Mouse (Mus musculus) MEL (cell line): ENCODE measurements around the gene Ipo13. TPM values are rescaled to one million over a fixed set of nuclear protein-coding genes. Genes with fewer than 3 reads are reported as not detected.

Experiments
- DNase-seq: peaks from one replicate; pipeline ENCODE4 v3.0.0; 2011; ENCODE audit warnings: low read depth, low spot score
- H3K27ac ChIP-seq: 2 replicates; pipeline ENCODE4 v1.5.1; 2012; ENCODE audit warnings: low read depth, mild to moderate bottlenecking, control low read depth, low read length, moderate library complexity; ENCODE audit not compliant: control insufficient read depth
- H3K27me3 ChIP-seq, 2 experiments: fragments of 150-350 bp in 1 of 2; sonication (generic) in 1 of 2; 2 replicates each; pipeline ENCODE4 v1.6.1; 2012; ENCODE audit warnings: low read length in 2 of 2, mild to moderate bottlenecking in 2 of 2, improper control_type of control experiment in 1 of 2, moderate library complexity in 1 of 2; ENCODE audit not compliant: insufficient read depth in 2 of 2, control insufficient read depth in 1 of 2
- H3K36me3 ChIP-seq, 2 experiments: 2 replicates each; pipeline ENCODE4 v1.6.1; 2012 to 2014; ENCODE audit warnings: low read length in 2 of 2, improper control_type of control experiment in 1 of 2, inconsistent platforms in 1 of 2, mild to moderate bottlenecking in 1 of 2; ENCODE audit not compliant: insufficient read depth in 2 of 2, control insufficient read depth in 1 of 2
- H3K4me1 ChIP-seq, 2 experiments: fragments of 150-350 bp in 1 of 2; sonication (generic) in 1 of 2; 2 replicates each; pipeline ENCODE4 v1.6.1; 2012; ENCODE audit warnings: low read length in 2 of 2, improper control_type of control experiment in 1 of 2, mild to moderate bottlenecking in 1 of 2; ENCODE audit not compliant: insufficient read depth in 2 of 2, control insufficient read depth in 1 of 2
- H3K4me3 ChIP-seq, 2 experiments: fragments of 150-350 bp in 1 of 2; sonication (generic) in 1 of 2; 2 replicates each; pipeline ENCODE4 v1.5.1; 2012; ENCODE audit warnings: low read depth in 2 of 2, low read length in 2 of 2, mild to moderate bottlenecking in 2 of 2, moderate library complexity in 2 of 2, control low read depth in 1 of 2, improper control_type of control experiment in 1 of 2; ENCODE audit not compliant: control insufficient read depth in 1 of 2, insufficient read depth in 1 of 2
- H3K79me2 ChIP-seq: 2 replicates; pipeline ENCODE4 v1.6.1; 2012; ENCODE audit warnings: mild to moderate bottlenecking, low read length, moderate library complexity; ENCODE audit not compliant: control insufficient read depth, poor library complexity, insufficient read depth
- H3K9ac ChIP-seq: 2 replicates; pipeline ENCODE4 v1.6.1; 2012; ENCODE audit warnings: low read depth, mild to moderate bottlenecking, control low read depth, low read length, moderate library complexity; ENCODE audit not compliant: control insufficient read depth, poor library complexity, severe bottlenecking
- H3K9me3 ChIP-seq: fragments of 150-350 bp; sonication (generic); replicated peaks from 2 replicates; pipeline ENCODE4 v1.6.1; 2012; ENCODE audit warnings: mild to moderate bottlenecking, low read length, improper control_type of control experiment, moderate library complexity; ENCODE audit not compliant: insufficient read depth
- BHLHE40 ChIP-seq: IDR thresholded peaks from 2 replicates; pipeline ENCODE4 v1.6.1; 2012; ENCODE audit warnings: low read depth, mild to moderate bottlenecking, inconsistent platforms, low read length, improper control_type of control experiment, borderline replicate concordance
- CHD2 ChIP-seq: IDR thresholded peaks from 2 replicates; pipeline ENCODE4 v1.6.1; 2011; ENCODE audit warnings: low read length, improper control_type of control experiment
- CTCF ChIP-seq, 3 experiments: IDR thresholded peaks in 2 of 3; conservative IDR thresholded peaks in 1 of 3; 2 replicates each; pipeline ENCODE4 v1.5.1; 2011 to 2012; ENCODE audit warnings: low read length in 3 of 3, low read depth in 2 of 3, mild to moderate bottlenecking in 2 of 3, improper control_type of control experiment in 1 of 3, inconsistent platforms in 1 of 3, mixed read lengths in 1 of 3, moderate library complexity in 1 of 3; ENCODE audit not compliant: control insufficient read depth in 1 of 3, insufficient read depth in 1 of 3, poor library complexity in 1 of 3, severe bottlenecking in 1 of 3
- EP300 ChIP-seq, 2 experiments: IDR thresholded peaks; 2 replicates each; pipeline ENCODE4 v1.6.1; 2011; ENCODE audit warnings: improper control_type of control experiment in 2 of 2, low read length in 2 of 2, low read depth in 1 of 2, mild to moderate bottlenecking in 1 of 2
- HCFC1 ChIP-seq: IDR thresholded peaks from 2 replicates; pipeline ENCODE4 v1.6.1; 2012; ENCODE audit warnings: low read depth, mild to moderate bottlenecking, inconsistent platforms, low read length, improper control_type of control experiment, moderate library complexity
- JUND ChIP-seq: IDR thresholded peaks from 2 replicates; pipeline ENCODE4 v1.6.1; 2011; ENCODE audit warnings: low read depth, mild to moderate bottlenecking, improper control_type of control experiment, low read length
- KAT2A ChIP-seq: conservative IDR thresholded peaks from 2 replicates; pipeline ENCODE4 v1.6.1; 2012; ENCODE audit warnings: low read depth, low read length, improper control_type of control experiment, inconsistent platforms
- MAFK ChIP-seq: IDR thresholded peaks from 2 replicates; pipeline ENCODE4 v1.6.1; 2011; ENCODE audit warnings: low read depth, mild to moderate bottlenecking, low read length, improper control_type of control experiment, borderline replicate concordance
- MAX ChIP-seq: IDR thresholded peaks from 2 replicates; pipeline ENCODE4 v1.6.1; 2011; ENCODE audit warnings: low read length, improper control_type of control experiment
- MAZ ChIP-seq: IDR thresholded peaks from 2 replicates; pipeline ENCODE4 v1.6.1; 2012; ENCODE audit warnings: low read depth, mild to moderate bottlenecking, inconsistent platforms, low read length, improper control_type of control experiment
- MEF2A ChIP-seq: IDR thresholded peaks from 2 replicates; pipeline ENCODE4 v1.6.1; 2014; ENCODE audit warnings: low read depth, mild to moderate bottlenecking, inconsistent platforms, low read length, improper control_type of control experiment; ENCODE audit not compliant: poor library complexity, insufficient replicate concordance, severe bottlenecking; ENCODE audit errors: extremely low read depth
- MYB ChIP-seq: IDR thresholded peaks from 2 replicates; pipeline ENCODE4 v1.6.1; 2011; ENCODE audit warnings: mild to moderate bottlenecking, low read depth, low read length, improper control_type of control experiment
- MYC ChIP-seq: IDR thresholded peaks from 2 replicates; pipeline ENCODE4 v1.6.1; 2011; ENCODE audit warnings: low read depth, mild to moderate bottlenecking, low read length, improper control_type of control experiment, moderate library complexity
- NELFE ChIP-seq: IDR thresholded peaks from 2 replicates; pipeline ENCODE4 v1.6.1; 2011; ENCODE audit warnings: low read depth, low read length, improper control_type of control experiment
- RAD21 ChIP-seq: IDR thresholded peaks from 2 replicates; pipeline ENCODE4 v1.6.1; 2011; ENCODE audit warnings: mild to moderate bottlenecking, low read depth, low read length, improper control_type of control experiment
- RCOR1 ChIP-seq: IDR thresholded peaks from 2 replicates; pipeline ENCODE4 v1.6.1; 2012; ENCODE audit warnings: low read depth, mild to moderate bottlenecking, inconsistent platforms, low read length, improper control_type of control experiment
- UBTF ChIP-seq: IDR thresholded peaks from 2 replicates; pipeline ENCODE4 v1.6.1; 2012; ENCODE audit warnings: low read depth, mild to moderate bottlenecking, inconsistent platforms, low read length, improper control_type of control experiment, moderate library complexity, borderline replicate concordance; ENCODE audit not compliant: insufficient read depth
- USF2 ChIP-seq, 2 experiments: IDR thresholded peaks; 2 replicates each; pipeline ENCODE4 v1.6.1; 2011 to 2012; ENCODE audit warnings: improper control_type of control experiment in 2 of 2, low read length in 2 of 2, borderline replicate concordance in 1 of 2, inconsistent platforms in 1 of 2, low read depth in 1 of 2, mild to moderate bottlenecking in 1 of 2; ENCODE audit not compliant: insufficient read depth in 1 of 2
- ZC3H11A ChIP-seq: IDR thresholded peaks from 2 replicates; pipeline ENCODE4 v1.6.1; 2012; ENCODE audit warnings: low read depth, mild to moderate bottlenecking, inconsistent platforms, low read length, improper control_type of control experiment
- ZKSCAN1 ChIP-seq: IDR thresholded peaks from 2 replicates; pipeline ENCODE4 v1.6.1; 2012; ENCODE audit warnings: low read depth, mild to moderate bottlenecking, inconsistent platforms, low read length, improper control_type of control experiment, moderate library complexity
- ZNF384 ChIP-seq: IDR thresholded peaks from 2 replicates; pipeline ENCODE4 v1.6.1; 2012; ENCODE audit warnings: low read depth, mild to moderate bottlenecking, inconsistent platforms, low read length, improper control_type of control experiment
- polyA plus RNA-seq, 2 experiments: library from polyadenylated mRNA; stranded (reverse) in 1 of 2; unstranded in 1 of 2; fragments of >175 nt in 1 of 2; fragments of >200 nt in 1 of 2; gene quantifications; 2 replicates each; pipeline versions ENCODE4 v1.2.1 to v1.2.4; 2012; ENCODE audit warnings: low replicate concordance in 2 of 2, low read depth in 1 of 2; ENCODE audit not compliant: insufficient read length in 2 of 2, insufficient read depth in 1 of 2, missing spikeins in 1 of 2
- total RNA-seq: library from RNA; depleted of rRNA; stranded (reverse); fragments of 300-350 nt; gene quantifications from 2 replicates; pipeline ENCODE4 v1.2.3, GENCODE M21; 2012

Ipo13 gene
- total and polyA plus RNA-seq, 3 experiments: 39.5 to 88.0 TPM; not detected in 1

- TF ChIP-seq ZKSCAN1: no peak
- TF ChIP-seq HCFC1: no peak
- TF ChIP-seq CTCF (IDR thresholded peaks at IDR 0.05 in 2 of 3, conservative IDR thresholded peaks at IDR 0.05 in 1 of 3; ENCODE audit: control insufficient read depth in 1 of 3, insufficient read depth in 1 of 3, low read depth in 2 of 3, low read length in 3 of 3, poor library complexity in 1 of 3, severe bottlenecking in 1 of 3): no peak
- no peak for TF ChIP-seq MAFK
- no peak for TF ChIP-seq ZC3H11A
- no peak for TF ChIP-seq MEF2A
- TF ChIP-seq MAZ: no peak
- no peak for TF ChIP-seq MYC
- TF ChIP-seq RAD21: no peak
- TF ChIP-seq MAX: no peak
- Histone ChIP-seq H3K79me2 (no peaks in the 10 kb centered on the region), H3K27me3 (no peaks in the 10 kb centered on the region), H3K4me1 (no peaks in the 10 kb centered on the region), H3K4me3 (no peak overlapping the region), H3K9ac (no peak overlapping the region), H3K36me3 (no peaks in the 10 kb centered on the region; a peak in 1 of 4 replicates), H3K27ac (no peak overlapping the region), H3K9me3 (no peaks in the 10 kb centered on the region)
- DNase-seq: no peak
Observed at GRCm38 (mm10) chr4:117850871-117851270, 63.9 kb downstream of the Ipo13 start.

GRCm38 (mm10) chr4:117850176-117850575 is 64.6 kb downstream of the Ipo13 start:
- H3K27me3 ChIP-seq: no peaks in the 10 kb centered on the region
- no peak overlapping the region for H3K27ac ChIP-seq
- no peaks in the 10 kb centered on the region; a peak in 1 of 4 replicates for H3K36me3 ChIP-seq
- no peak for DNase-seq
- no peak overlapping the region for H3K4me3 ChIP-seq
- no peak overlapping the region for H3K9ac ChIP-seq
- TF ChIP-seq EP300 (IDR thresholded peaks at IDR 0.05; ENCODE audit: low read depth in 1 of 2, low read length in 2 of 2) (no peak), RCOR1 (no peak), ZC3H11A (no peak), MYB (no peak), USF2 (IDR thresholded peaks at IDR 0.05; ENCODE audit: borderline replicate concordance in 1 of 2, insufficient read depth in 1 of 2, low read depth in 1 of 2, low read length in 2 of 2) (no peak), JUND (no peak), MAX (no peak), KAT2A (no peak), BHLHE40 (no peak), NELFE (no peak), HCFC1 (no peak), UBTF (no peak), ZNF384 (no peak), MEF2A (no peak), CHD2 (no peak)
- H3K9me3 ChIP-seq: no peaks in the 10 kb centered on the region
- H3K4me1 ChIP-seq: no peaks in the 10 kb centered on the region
- H3K79me2 ChIP-seq: no peaks in the 10 kb centered on the region
